Mouse (Mus musculus) brain, embryonic 14.5 days (tissue): ENCODE measurements at regions not wholly inside any gene's neighbourhood (a gene's known extent, or its start where the extent isn't known, plus 50 kb on each side); places are given as distances from the start of the nearest gene placed in this dataset.

ENCODE experiments used
- CTCF ChIP-seq: fragments of 200-500 bp; IDR thresholded peaks from 2 replicates; pipeline ENCODE4 v1.5.1; 2012; ENCODE audit warnings: inconsistent platforms, mild to moderate bottlenecking, moderate library complexity, borderline replicate concordance; ENCODE audit not compliant: insufficient read depth, insufficient read length; ENCODE audit errors: extremely low read depth
- POLR2A ChIP-seq: fragments of 200-500 bp; IDR thresholded peaks from 2 replicates; pipeline ENCODE4 v1.6.1; 2012; ENCODE audit warnings: mild to moderate bottlenecking, inconsistent platforms, borderline replicate concordance; ENCODE audit not compliant: poor library complexity, insufficient read depth, insufficient read length, severe bottlenecking; ENCODE audit errors: extremely low read depth

GRCm38 (mm10) chr7:51227136-51227535 lies 283.7 kb upstream of the Ano5 start:
- TF ChIP-seq CTCF (no peak), POLR2A (no peak)
